9 mouse cellular contexts compared by ENCODE assay signal in the genomic region with DNA sequence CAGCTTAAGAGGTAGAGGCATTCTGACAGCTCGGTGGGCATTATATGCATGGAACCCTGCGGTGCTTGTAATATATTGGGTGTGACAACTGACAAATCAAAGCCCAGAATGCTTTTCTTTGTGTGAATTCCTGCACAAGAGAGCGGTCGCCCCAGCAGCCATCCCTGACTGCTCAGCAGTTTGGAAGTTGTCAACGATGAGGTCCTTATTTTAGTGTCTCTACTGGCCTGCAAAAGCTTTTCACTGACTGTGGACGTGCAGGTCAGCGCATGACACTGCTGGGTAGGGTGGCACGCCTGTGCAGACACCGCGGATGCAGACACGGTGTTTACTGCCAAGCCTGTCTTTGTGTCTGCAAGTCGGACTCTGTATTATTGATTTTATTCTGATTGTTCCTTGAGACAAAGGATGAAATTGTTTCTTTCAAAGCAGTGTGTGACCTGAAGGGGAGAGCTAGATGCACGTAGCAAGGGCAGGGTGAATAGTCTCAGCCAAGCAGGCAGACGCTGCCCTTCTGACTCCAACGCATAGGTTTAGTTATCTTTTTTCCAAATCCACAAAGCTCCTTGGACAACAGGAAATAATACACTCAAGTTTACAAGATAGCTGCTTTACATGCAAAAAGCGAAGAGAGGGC.
DNase-seq lines count a peak whose midpoint lies in the region; ATAC-seq and TF ChIP-seq lines count a peak whose summit lies in the region.
"Had no signal": no experiment of that assay in that cellular context is flagged by ENCODE, and none has a peak within 500 bp of the region (broad histone marks: within the 10 kb centered on the region; RNA-seq: fewer than 3 reads in every experiment).

No protein-coding gene starts in this region.

- TF ChIP-seq POLR2A in cortical plate, adult 2 months (IDR thresholded peaks at IDR 0.05; ENCODE audit: extremely low read depth, insufficient read depth, low read length), result no peak

- TF ChIP-seq CTCF in cortical plate, adult 2 months (IDR thresholded peaks at IDR 0.05; ENCODE audit: extremely low read depth, insufficient read depth, low read length), result no peak

- peak overlapping the region; percentile 61 for H3K9ac ChIP-seq in hindbrain, embryonic 16.5 days (ENCODE audit: low read depth, low read length)

- H3K4me1 ChIP-seq in cortical plate, adult 2 months (ENCODE audit: control insufficient read depth, insufficient read depth, low read length), result peaks cover 11% of the 10 kb centered on the region
- peaks cover 23% of the 10 kb centered on the region for H3K4me1 ChIP-seq in hindbrain, embryonic 16.5 days (ENCODE audit: control insufficient read depth, insufficient read depth, low read depth, low read length)

- peak overlapping the region; percentile 17; the same call in 1 of the 2 replicates for H3K27ac ChIP-seq in cortical plate, adult 2 months (ENCODE audit: insufficient read depth, low read length)
- peak overlapping the region; percentile 83 for H3K27ac ChIP-seq in hindbrain, embryonic 16.5 days (ENCODE audit: low read depth, low read length)

- H3K27me3 ChIP-seq in hindbrain, embryonic 16.5 days (replicated peaks; ENCODE audit: control insufficient read depth, insufficient read depth, low read length), result no peaks in the 10 kb centered on the region

- no peaks in the 10 kb centered on the region for H3K9me3 ChIP-seq in hindbrain, embryonic 16.5 days (ENCODE audit: control insufficient read depth, low read length)

- H3K4me3 ChIP-seq in cortical plate, adult 2 months (ENCODE audit: insufficient read depth, low read length), result 0 out of 2 replicates have a peak overlapping the region, but pooled peaks have one; percentile 1
- peak overlapping the region; percentile 35 for H3K4me3 ChIP-seq in hindbrain, embryonic 16.5 days (ENCODE audit: low read length)
- H3K4me3 ChIP-seq: myocyte had no signal

- DNase-seq in frontal cortex, postnatal 25 days (ENCODE audit: low spot score in 2 of 2), result no peak
- DNase-seq in lung, postnatal 25 days (ENCODE audit: low spot score), result peak; percentile 40
- DNase-seq in spleen, postnatal 10 days (ENCODE audit: low spot score in 2 of 2), result no peak
- DNase-seq in adrenal gland, adult 8-10 months, result no peak
- no peak for DNase-seq in frontal cortex, adult 2 months (ENCODE audit: extremely low spot score in 1 of 2, low spot score in 1 of 2)

- ATAC-seq in frontal cortex, adult (ENCODE audit: low TSS enrichment), result peak; percentile 17; the same call in 1 of the 2 replicates
- ATAC-seq in hindbrain, embryonic 16.5 days, result peak; percentile 65

- WGBS in hindbrain, embryonic 16.5 days, result 3% methylated on average over 16 of the region's 16 CpGs

- peak overlapping the region; percentile 83 for H3K4me2 ChIP-seq in hindbrain, embryonic 16.5 days (ENCODE audit: low read length)

- H3K36me3 ChIP-seq in hindbrain, embryonic 16.5 days (ENCODE audit: control insufficient read depth, insufficient read depth, low read length), result no peaks in the 10 kb centered on the region
